Mouse (Mus musculus) ES-Bruce4 (cell line): ENCODE data around the gene Ccdc24. TPM values are rescaled to one million over a fixed set of nuclear protein-coding genes. Genes with fewer than 3 reads are reported as not detected.
A peak's percentile ranks its signal among the peaks of the same experiment; 100 is the strongest.

Experiments
- H3K27ac ChIP-seq: 2 replicates; pipeline ENCODE4 v1.5.1; 2012; ENCODE audit warnings: low read length, inconsistent platforms; ENCODE audit not compliant: insufficient read depth
- H3K27me3 ChIP-seq: 2 replicates; pipeline ENCODE4 v1.6.1; 2012; ENCODE audit warnings: mild to moderate bottlenecking, low read length, inconsistent platforms; ENCODE audit not compliant: control insufficient read depth, poor library complexity, insufficient read depth, severe bottlenecking
- H3K36me3 ChIP-seq: 2 replicates; pipeline ENCODE4 v1.6.1; 2012; ENCODE audit warnings: inconsistent platforms, mild to moderate bottlenecking, low read length, moderate library complexity; ENCODE audit not compliant: control insufficient read depth, poor library complexity, insufficient read depth, severe bottlenecking
- H3K4me1 ChIP-seq: one replicate; pipeline ENCODE4 v1.8.1; 2011; ENCODE audit warnings: low read length; ENCODE audit not compliant: control insufficient read depth, insufficient read depth
- H3K4me3 ChIP-seq: 2 replicates; pipeline ENCODE4 v1.5.1; 2011; ENCODE audit warnings: low read depth, mild to moderate bottlenecking, low read length
- H3K9ac ChIP-seq: 2 replicates; pipeline ENCODE4 v1.6.1; 2012; ENCODE audit warnings: low read depth, mild to moderate bottlenecking, inconsistent platforms; ENCODE audit not compliant: poor library complexity, severe bottlenecking
- H3K9me3 ChIP-seq: replicated peaks from 2 replicates; pipeline ENCODE4 v1.6.1; 2012; ENCODE audit warnings: mild to moderate bottlenecking, low read length, inconsistent platforms; ENCODE audit not compliant: control insufficient read depth, poor library complexity, insufficient read depth, severe bottlenecking
- CTCF ChIP-seq: IDR thresholded peaks from one replicate; pipeline ENCODE4 v1.8.1; 2011; ENCODE audit warnings: low read depth, low read length
- EP300 ChIP-seq: IDR thresholded peaks from 2 replicates; pipeline ENCODE4 v1.6.1; 2011; ENCODE audit warnings: low read depth, low read length; ENCODE audit not compliant: insufficient read depth
- POLR2A ChIP-seq: IDR thresholded peaks from one replicate; pipeline ENCODE4 v1.8.1; 2011; ENCODE audit warnings: low read length; ENCODE audit not compliant: insufficient read depth
- polyA plus RNA-seq: library from polyadenylated mRNA; stranded (reverse); fragments of >200 nt; gene quantifications from 2 replicates; pipeline ENCODE4 v1.2.4, GENCODE M21; 2011; ENCODE audit warnings: low read depth; ENCODE audit not compliant: missing spikeins, insufficient read depth, insufficient read length

Gene Ccdc24
- polyA plus RNA-seq, 1 experiment, result 3.8 TPM

DNA sequence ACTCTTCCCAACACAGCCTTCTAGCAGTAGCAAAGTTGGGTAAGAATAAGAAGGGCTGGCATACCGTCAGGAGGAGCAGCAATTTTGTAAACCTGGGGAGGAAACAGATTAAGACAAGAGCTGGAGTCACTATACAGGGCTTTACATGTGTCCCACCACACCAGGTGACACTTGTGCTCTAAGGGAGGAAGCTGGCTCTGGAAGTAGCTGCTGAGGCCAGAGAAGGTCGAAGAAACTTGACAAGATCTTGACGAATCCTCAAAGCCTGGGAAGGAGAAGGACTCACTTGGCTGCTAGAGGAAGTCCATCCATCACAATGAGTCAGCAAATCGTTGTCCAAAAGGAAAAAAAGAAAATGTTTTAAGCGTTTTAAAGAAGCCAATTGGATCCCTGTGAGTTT lies 44.0 kb upstream of the Ccdc24 start:
- Histone ChIP-seq H3K27ac (no peak overlapping the region), H3K9me3 (no peaks in the 10 kb centered on the region), H3K9ac (no peak overlapping the region), H3K4me1 (peaks cover 2% of the 10 kb centered on the region), H3K36me3 (no peaks in the 10 kb centered on the region; the same call in 1 of the 2 replicates), H3K4me3 (no peak overlapping the region), H3K27me3 (no peaks in the 10 kb centered on the region)
- TF ChIP-seq POLR2A (no peak), CTCF (no peak), EP300 (no peak)

DNA sequence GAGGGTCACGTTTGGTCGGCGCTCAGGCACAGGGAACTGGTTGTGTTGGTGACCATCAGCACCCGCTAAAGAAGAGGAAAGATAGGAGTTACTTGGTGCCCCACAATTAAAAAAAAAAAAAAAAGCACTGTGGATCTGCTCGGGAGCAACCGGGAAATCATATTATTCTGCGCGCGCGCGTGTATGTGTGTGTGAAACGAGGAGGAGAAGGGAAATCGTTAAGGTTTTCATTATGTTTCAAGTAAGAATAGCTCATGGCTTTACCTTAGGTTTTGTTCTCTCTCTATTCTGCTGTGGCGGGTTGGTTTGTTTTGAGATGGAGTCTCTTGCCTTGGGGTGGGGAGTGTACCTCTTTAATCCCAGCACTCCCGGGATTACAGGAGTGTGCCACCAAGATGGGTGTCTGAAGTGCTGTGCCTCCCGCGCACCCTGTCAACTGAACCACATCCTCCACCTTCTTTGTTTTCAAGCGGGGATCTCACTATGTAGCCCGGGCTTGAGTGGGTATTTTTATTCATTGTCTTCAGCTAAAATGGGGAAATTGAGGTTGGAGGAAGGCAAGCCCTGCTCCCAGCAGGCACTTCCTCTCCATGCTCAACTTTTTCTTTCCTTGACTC lies 43.2 kb upstream of the Ccdc24 start:
- no peaks in the 10 kb centered on the region for H3K27me3 ChIP-seq
- no peaks in the 10 kb centered on the region for H3K9me3 ChIP-seq
- peaks cover 2% of the 10 kb centered on the region for H3K4me1 ChIP-seq
- TF ChIP-seq EP300 (no peak), POLR2A (no peak), CTCF (no peak)
- H3K9ac ChIP-seq, result peak overlapping the region; percentile 59
- H3K4me3 ChIP-seq, result peak overlapping the region; percentile 99
- H3K36me3 ChIP-seq, result no peaks in the 10 kb centered on the region; the same call in 1 of the 2 replicates
- peak overlapping the region; percentile 21; the same call in 1 of the 2 replicates for H3K27ac ChIP-seq

DNA sequence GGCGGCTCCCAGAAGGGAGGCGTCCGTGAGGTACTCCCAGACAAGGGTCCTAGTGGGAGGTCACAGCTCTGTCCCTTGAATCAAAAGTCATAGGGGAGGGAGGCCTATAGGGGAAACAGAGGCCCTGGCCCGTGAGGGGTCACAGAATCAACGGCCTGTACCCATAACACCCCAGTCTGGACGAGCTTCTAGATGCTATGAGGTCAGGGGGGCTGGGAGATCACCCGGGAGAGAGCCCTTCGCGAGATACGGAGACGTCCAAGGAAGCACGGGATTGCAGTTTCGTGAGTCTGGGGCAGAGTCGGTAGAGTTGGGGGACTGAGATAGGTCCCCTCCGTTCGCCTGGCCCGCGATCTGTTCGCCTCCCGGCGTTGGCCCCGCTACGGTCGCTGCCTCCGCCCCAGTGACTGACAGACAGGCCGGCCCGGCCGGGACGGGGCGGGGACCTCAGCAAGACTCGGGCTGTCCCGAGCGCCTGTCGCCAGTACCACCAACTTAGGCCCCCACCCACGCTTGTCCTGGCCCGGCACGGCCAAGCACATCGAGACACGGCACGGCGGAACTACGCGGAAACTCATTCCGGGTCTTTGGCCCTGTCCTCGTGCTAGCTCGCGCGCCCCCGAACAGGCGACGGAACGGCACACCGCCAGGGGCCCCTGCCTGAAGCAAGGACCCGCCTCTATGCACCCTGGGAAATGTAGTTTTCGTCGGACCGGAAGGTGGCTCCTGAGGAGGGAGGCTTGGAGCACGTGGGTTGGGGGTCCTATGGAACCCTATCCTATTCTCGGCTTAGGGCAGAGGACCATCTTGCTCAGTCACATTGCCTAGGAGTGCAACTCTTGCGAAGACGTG lies 42.5 kb upstream of the Ccdc24 start, which contains the start of gene Ipo13:
Ipo13 (minus strand) TSS at position 409 of the 852 bp plus-strand sequence.
- TF ChIP-seq CTCF (no peak), EP300 (0 out of 2 replicates have a peak, but pooled peaks have one; percentile 15), POLR2A (peak; percentile 49)
- Histone ChIP-seq H3K36me3 (no peaks in the 10 kb centered on the region; the same call in 1 of the 2 replicates), H3K9me3 (no peaks in the 10 kb centered on the region), H3K27me3 (no peaks in the 10 kb centered on the region), H3K27ac (peak within 1 kb of the TSS; percentile 21; the same call in 1 of the 2 replicates), H3K4me3 (peak within 1 kb of the TSS; percentile 99), H3K4me1 (peaks cover 2% of the 10 kb centered on the region), H3K9ac (peak within 1 kb of the TSS; percentile 59)

DNA sequence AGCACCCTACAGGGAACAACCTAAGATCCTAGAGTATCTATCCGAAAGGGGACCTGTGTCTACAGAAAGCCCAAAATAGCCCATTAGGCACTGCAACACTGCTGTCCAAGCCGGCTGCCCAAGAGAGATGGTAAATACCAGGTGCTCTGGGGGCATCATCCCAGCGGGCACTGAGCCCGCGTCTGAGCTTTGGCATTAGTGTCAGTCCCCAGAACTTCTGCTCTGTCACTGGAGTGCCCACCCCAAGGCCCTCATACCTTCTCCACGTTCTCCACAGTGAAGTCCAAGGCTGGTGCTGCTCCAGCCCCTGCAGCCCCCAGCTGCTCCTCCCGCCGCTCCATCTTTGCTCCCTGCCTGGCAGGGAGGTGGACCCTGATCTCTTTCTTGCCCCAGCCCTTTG lies 41.7 kb upstream of the Ccdc24 start:
- peaks cover 2% of the 10 kb centered on the region for H3K4me1 ChIP-seq
- peak overlapping the region; percentile 99 for H3K4me3 ChIP-seq
- no peaks in the 10 kb centered on the region; the same call in 1 of the 2 replicates for H3K36me3 ChIP-seq
- TF ChIP-seq EP300, result no peak
- TF ChIP-seq CTCF, result no peak
- no peak for TF ChIP-seq POLR2A
- no peaks in the 10 kb centered on the region for H3K9me3 ChIP-seq
- peak overlapping the region; percentile 59 for H3K9ac ChIP-seq
- no peaks in the 10 kb centered on the region for H3K27me3 ChIP-seq
- no peak overlapping the region for H3K27ac ChIP-seq

- Histone ChIP-seq H3K4me3 (no peak overlapping the region; the same call in 1 of the 2 replicates), H3K27me3 (no peaks in the 10 kb centered on the region), H3K9ac (no peak overlapping the region)
Measured at GRCm38 (mm10) chr4:117913421-117913820, 41.1 kb upstream of the Ccdc24 start.

More at GRCm38 (mm10) chr4:117913421-117913820, 41.1 kb upstream of the Ccdc24 start:
- H3K27ac ChIP-seq, result no peak overlapping the region
- H3K36me3 ChIP-seq, result no peaks in the 10 kb centered on the region; the same call in 1 of the 2 replicates
- H3K4me1 ChIP-seq, result peaks cover 2% of the 10 kb centered on the region
- TF ChIP-seq CTCF (no peak), POLR2A (no peak), EP300 (no peak)
- H3K9me3 ChIP-seq, result no peaks in the 10 kb centered on the region
